Mouse (Mus musculus): ENCODE results near the gene Hist1h4k.
"Not testable (repeated sequence)": the region's sequence is repeated elsewhere in the genome, so short reads cannot be mapped to it uniquely, and the experiment has no call there.

Hist1h4k gene

DNA sequence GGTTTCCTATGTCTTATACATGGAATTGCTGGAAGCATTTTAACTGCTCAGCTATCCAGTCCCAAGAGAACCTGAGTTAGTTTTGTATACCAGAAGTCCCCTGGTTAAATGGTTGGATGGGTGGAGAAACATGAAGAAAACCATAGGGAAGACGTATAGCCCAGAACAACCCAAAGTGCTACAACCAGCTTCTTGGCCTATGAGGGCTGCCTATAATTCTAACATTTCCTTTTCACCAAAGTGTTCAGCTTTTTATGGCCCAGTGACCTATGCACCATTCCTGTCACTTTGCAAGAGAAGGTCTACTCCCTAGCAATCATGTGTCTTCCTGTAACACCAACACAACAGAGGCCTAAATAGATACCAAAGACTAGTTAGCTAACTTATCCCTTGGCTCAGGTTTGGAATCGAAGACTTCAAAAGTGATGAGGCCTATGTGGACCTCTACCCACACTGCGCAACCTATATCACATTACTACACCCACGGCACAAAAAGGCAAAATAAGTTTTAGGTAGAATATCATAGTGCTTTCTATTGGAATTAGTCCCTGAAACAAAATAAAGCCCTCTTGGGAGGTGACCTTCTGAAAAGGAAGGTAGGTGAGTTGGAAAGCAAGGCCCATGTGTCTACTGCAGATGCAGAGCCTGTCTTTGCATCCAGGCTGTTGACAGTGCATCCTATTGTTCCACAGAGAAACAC is 31.8 kb downstream of the Hist1h4k start:
- no peak for DNase-seq (ENCODE audit: low spot score)

DNA sequence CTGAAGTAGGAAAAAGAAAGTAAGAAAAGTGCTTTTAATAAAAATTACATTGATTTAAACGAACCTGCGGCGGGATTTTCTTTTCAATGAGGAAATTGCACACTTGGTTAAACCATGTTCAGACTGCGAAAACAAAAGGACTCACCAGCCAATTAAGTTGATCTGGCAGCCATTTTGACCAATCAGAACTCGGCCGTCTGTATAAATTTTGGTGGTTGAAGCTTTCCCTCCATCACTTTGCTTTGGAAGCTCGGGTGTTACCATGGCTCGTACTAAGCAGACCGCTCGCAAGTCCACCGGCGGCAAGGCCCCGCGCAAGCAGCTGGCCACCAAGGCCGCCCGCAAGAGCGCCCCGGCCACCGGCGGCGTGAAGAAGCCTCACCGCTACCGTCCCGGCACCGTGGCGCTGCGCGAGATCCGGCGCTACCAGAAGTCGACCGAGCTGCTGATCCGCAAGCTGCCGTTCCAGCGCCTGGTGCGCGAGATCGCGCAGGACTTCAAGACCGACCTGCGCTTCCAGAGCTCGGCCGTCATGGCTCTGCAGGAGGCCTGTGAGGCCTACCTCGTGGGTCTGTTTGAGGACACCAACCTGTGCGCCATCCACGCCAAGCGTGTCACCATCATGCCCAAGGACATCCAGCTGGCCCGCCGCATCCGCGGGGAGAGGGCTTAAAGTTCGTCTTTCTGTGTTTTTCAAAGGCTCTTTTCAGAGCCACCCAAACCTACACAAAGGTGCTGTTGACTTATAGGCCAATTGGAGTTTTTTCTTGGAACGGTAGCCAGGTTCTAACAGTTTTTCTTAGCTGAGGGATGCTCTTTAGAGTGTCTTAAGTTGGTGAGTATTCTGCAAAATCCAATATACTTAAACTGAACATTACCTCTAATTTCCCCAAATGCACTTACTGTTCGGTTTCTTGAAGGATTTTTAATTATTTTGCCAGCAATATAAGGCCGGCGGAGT is 32.6 kb downstream of the Hist1h4k start, which contains the start of gene Hist1h3h:
TSS of gene Hist1h3h (plus strand) at position 263 of the 961 bp plus-strand sequence.
- peak; percentile 54 for DNase-seq (ENCODE audit: low spot score)

GRCm38 (mm10) chr13:21716540-21717391 is 33.5 kb downstream of the Hist1h4k start:
- not testable (repeated sequence) for DNase-seq (ENCODE audit: low spot score)

- DNase-seq (ENCODE audit: low spot score): peak; percentile 46
These were observed 34.3 kb downstream of the Hist1h4k start, which contains the start of the genes Hist1h2bl and Hist1h2ai for GRCm38 (mm10) chr13:21715864-21716539. Gene Hist1h2bl, minus strand, starts transcription at chr13:21716143. Gene Hist1h2ai, plus strand, starts transcription at chr13:21716422.

DNA sequence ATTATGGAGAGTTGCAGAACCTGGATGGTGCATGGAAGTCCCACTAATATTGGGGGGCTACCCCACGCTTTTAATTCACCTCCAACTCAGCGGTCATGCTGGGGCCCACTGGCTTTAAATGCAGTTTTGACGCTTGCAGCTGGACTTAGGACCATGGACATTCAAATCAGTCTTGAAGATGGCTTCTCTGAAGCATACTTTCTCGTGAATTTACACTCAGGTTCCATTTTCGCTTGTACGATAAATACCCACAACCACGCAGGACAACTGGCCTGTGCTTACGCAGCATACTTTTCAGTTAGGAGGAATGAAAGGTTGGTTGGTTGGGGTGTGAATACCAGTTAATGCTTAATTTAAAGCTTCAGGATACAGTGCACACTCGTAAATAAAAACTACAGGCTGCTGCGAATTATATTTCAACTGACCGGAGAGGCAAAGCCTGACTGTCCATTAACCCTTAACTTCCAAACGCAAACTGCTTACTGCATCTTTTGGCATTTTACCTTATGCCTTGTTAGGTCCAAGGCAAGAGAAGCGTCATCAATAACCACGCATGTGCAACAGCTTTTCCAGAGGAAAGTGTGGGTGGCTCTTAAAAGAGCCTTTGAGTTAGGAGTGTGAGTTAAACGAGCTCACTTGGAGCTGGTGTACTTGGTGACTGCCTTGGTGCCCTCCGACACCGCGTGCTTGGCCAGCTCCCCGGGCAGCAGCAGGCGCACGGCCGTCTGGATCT is 35.0 kb downstream of the Hist1h4k start:
- no peak for DNase-seq (ENCODE audit: low spot score)

DNA sequence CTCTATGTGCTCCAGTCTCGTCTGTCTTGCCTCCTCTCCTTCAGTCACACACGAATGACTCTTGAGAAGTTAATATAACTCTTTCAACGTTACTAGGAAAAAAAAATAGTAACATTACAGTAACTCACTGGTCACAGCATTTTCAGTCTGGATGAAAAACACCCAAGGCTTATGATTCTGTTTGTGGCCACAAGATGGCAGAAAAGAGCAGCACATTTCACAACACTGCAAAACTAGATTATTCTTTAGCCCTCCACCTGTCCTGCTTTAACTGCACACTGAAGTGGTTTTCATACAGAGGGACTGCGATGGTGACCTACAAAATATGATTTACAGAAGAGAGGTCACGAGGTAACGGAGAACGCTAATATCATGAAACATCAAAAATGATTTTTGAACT is 35.6 kb downstream of the Hist1h4k start:
- DNase-seq (ENCODE audit: low spot score): peak; percentile 46

DNA sequence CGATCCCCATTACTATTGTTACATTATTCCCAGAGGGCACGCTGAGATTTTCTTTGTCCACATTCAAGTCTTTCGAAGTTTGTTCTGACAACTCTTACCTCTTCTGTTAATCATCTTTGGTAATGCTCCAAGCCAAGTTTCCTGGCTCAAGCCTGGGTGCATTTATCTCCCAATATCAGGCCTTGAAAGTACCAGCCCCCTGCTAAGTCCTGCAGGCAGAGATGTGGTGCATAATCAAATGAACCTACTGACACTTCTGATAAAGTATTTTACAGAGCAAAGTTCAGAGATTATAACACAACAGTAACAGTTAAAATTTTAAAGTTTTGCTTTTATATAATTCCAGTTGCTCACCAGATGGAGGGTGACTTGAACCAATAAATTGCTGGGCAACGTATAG is 38.6 kb downstream of the Hist1h4k start:
- DNase-seq (ENCODE audit: low spot score): no peak

DNA sequence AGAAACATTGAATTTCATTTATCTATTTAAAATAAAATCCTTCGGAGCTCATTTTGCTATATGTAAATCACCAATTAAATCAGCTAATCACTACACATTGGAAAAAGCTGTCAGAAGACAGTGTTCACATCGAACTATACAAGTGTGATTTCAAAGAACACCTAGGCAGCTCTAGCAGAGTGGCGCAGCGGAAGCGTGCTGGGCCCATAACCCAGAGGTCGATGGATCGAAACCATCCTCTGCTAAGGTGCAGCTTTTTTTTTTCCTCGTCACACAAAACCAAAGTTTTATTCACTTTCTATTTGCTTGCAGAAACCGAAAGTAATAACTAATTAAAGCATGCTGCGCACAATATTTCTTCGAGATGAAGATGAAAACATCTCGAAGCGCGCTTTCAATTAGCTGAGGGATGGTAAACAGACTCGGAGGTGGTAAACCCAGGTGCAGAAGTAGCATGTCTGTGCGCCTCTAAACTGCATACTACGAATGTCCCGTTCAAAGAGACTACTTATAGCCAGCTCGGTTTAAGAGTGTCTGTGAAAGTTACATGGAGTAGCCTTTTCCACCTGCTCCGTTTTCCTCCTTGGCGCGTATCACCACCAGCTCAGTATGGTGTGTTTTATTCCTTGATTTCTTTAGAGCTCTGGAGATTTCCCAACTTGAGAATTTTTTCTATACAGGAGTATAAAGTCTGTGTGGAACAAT is 39.3 kb downstream of the Hist1h4k start:
- DNase-seq (ENCODE audit: low spot score): peak; percentile 75

- DNase-seq (ENCODE audit: low spot score): peak; percentile 85
These were observed 40.1 kb downstream of the Hist1h4k start for GRCm38 (mm10) chr13:21710031-21710711.

DNA sequence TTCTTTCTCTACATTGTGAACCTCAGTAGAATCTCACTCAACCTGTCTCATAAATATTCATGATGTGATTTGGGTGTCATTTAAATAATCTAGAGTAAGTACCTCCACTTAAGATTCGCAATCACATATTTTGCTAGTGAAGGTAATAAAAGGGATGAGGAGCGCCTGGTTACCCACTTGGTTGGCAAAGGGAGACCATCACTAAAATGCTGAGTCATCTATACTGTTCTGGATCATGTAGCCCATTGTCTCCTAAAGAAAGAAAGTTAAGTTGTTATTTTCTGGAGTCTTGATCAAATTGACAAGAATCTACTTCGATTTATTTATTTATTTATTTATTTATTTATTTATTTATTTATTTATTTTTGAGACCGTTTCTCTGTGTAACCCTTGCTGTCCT is 43.6 kb downstream of the Hist1h4k start:
- DNase-seq (ENCODE audit: low spot score): no peak
